Mouse (Mus musculus) cerebellum, adult 2 months (tissue): ENCODE results near the gene A2ml1.

Experiments used
- CTCF ChIP-seq: fragments of 200-500 bp; IDR thresholded peaks from 2 replicates; pipeline ENCODE4 v1.5.1; 2011; ENCODE audit warnings: low read depth, mild to moderate bottlenecking, control low read depth, low read length, moderate library complexity, borderline replicate concordance; ENCODE audit not compliant: insufficient read depth
- POLR2A ChIP-seq: fragments of 200-500 bp; IDR thresholded peaks from 2 replicates; pipeline ENCODE4 v1.6.1; 2011; ENCODE audit warnings: low read length, control low read depth, borderline replicate concordance; ENCODE audit not compliant: insufficient read depth

DNA sequence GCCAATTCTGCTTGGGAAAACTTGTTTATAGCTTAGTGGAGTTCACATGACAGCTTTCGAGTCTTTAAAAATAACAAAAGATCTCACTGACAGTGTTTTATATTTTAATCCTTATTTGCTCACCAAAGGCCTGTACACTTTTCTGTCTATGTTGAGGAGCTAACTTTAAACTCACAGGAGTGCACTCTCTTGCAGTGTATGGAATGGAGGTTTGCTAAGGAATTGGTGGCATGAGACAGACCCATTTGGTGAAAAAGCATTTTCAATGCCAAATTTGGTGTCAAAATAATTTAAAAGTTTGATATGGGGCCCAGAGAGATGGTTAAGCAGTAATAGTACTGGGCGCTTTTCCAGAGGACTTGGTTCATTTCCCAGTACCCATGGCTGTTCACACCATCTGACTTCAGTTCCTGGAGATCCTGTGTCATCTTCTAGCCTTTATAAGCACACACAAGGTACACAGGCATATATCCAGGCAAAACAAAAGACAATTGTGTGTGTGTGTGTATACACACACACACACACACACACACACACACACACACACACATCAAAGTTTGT lies 75.7 kb downstream of the A2ml1 start:
- no peak for TF ChIP-seq CTCF
- TF ChIP-seq POLR2A = no peak
